Mouse (Mus musculus): ENCODE measurements around the gene Exosc9.
A peak's percentile ranks its signal among the peaks of the same experiment; 100 is the strongest.
"Not testable (repeated sequence)": the region's sequence is repeated elsewhere in the genome, so short reads cannot be mapped to it uniquely, and the experiment has no call there.

Exosc9 gene

GRCm38 (mm10) chr3:36557601-36558000, 5.2 kb downstream of the Exosc9 start:
- no peak for DNase-seq

- DNase-seq, result no peak
Measured at GRCm38 (mm10) chr3:36559606-36560005, 7.2 kb downstream of the Exosc9 start.

DNA sequence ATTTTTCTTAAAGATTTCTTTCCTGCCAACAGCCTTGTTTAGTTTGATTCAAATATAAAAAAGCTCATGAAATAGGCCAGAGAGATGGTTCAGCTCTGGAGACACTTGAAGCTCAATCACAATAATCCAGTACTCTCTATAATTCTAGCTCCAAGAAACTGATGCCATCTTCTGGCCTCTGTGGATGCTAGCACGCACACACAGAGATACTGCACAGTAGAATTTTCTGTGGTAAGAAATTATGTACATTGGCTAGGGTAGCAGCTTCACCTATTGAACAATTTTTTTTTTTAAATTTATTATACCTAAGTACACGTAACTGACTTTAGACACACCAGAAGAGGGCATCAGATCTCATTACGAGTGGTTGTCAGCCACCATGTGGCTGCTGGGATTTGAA, 11.3 kb downstream of the Exosc9 start:
- no peak for DNase-seq

- no peak for DNase-seq
Measured at GRCm38 (mm10) chr3:36569836-36570235, 17.4 kb downstream of the Exosc9 start.

GRCm38 (mm10) chr3:36571361-36571826, 19.0 kb downstream of the Exosc9 start:
- DNase-seq, result peak; percentile 48

DNA sequence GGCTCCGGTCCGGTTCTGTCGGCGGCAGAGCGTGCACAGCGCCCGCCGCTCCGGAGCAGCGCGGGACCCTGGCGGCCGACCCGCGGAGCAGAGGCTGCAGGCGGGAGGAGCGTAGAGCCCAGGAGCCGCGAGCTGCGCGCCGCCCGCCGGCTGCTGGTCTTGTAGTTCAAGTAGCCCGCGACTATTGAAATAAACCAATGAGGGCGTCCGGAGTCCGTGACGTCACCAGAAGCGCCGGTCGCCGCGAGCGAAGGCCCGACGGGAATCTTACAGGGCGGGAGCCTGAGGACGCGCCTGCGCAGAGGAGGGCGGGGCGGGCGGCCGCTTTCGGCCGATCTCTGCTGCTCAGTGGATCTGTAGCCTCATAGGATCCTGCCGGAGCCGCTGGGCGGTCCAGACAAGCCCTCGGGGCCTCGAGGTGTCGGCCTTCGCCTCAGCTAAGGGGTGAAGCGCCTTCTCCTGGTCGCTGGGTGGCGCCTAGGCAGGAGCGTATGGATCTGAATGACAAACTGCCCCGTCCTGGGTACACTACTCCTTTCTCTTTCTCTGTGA, 19.5 kb downstream of the Exosc9 start, which contains the start of gene Ccna2:
Gene Ccna2, minus strand, starts transcription at position 324 of the 552 bp plus-strand sequence.
- peak; percentile 98 for DNase-seq

DNA sequence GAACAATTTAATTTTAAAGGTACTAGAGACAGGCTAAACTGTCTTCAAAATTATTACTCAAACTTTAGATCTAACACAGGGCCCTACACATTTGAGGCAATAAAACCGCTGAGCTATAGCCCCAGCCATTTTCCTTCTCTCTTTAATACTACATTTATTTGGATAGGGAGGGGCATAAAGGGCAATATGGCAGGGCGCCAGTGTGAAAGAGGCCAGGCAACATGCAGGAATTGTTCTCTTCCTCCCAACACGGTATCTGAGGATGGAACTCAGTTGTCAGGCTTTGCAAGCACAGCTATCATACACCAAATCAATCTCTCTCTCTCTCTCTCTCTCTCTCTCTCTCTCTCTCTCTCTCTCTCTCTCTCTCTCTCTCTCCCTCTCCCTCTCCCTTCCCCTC, 46.4 kb downstream of the Exosc9 start:
- DNase-seq, result no peak

GRCm38 (mm10) chr3:36599773-36600172, 47.4 kb downstream of the Exosc9 start:
- DNase-seq, result not testable (repeated sequence)

- DNase-seq, result no peak
Measured at GRCm38 (mm10) chr3:36605894-36606783, 53.7 kb downstream of the Exosc9 start.

GRCm38 (mm10) chr3:36612687-36613086, 60.3 kb downstream of the Exosc9 start:
- no peak for DNase-seq

- DNase-seq, result peak; percentile 96
Measured at GRCm38 (mm10) chr3:36613202-36613907, 60.9 kb downstream of the Exosc9 start, which contains the start of gene Bbs7. Gene Bbs7 (minus strand): TSS chr3:36613477.

- peak; percentile 12 for DNase-seq
Measured at GRCm38 (mm10) chr3:36613908-36614255, 61.5 kb downstream of the Exosc9 start.

All from right cerebral cortex, postnatal 4 days (tissue).